Mouse (Mus musculus): ENCODE data around the gene Rpp30.

Gene Rpp30

GRCm38 (mm10) chr19:36083262-36084225, at the start of gene Rpp30:
Gene Rpp30 (plus strand): TSS chr19:36083716.
- in situ Hi-C loops (cut with MboI; ENCODE audit: low sequenced_read_pairs), result no loop called here

GRCm38 (mm10) chr19:36046046-36046445, 37.5 kb upstream of the Rpp30 start:
- in situ Hi-C loops (cut with MboI; ENCODE audit: low sequenced_read_pairs), result no loop called here

- in situ Hi-C loops (cut with MboI; ENCODE audit: low sequenced_read_pairs), result no loop called here
Measured at GRCm38 (mm10) chr19:36056502-36057221, 26.9 kb upstream of the Rpp30 start.

- in situ Hi-C loops (cut with MboI; ENCODE audit: low sequenced_read_pairs), result no loop called here
Measured at GRCm38 (mm10) chr19:36057231-36057811, 26.2 kb upstream of the Rpp30 start, which contains the start of gene Htr7. Gene Htr7 (minus strand): TSS chr19:36057507.

GRCm38 (mm10) chr19:36062801-36063529, 20.6 kb upstream of the Rpp30 start:
- in situ Hi-C loops (cut with MboI; ENCODE audit: low sequenced_read_pairs), result no loop called here

GRCm38 (mm10) chr19:36082606-36083261, 782 bp upstream of the Rpp30 start:
- in situ Hi-C loops (cut with MboI; ENCODE audit: low sequenced_read_pairs), result no loop called here

GRCm38 (mm10) chr19:36090781-36091180, 7.3 kb downstream of the Rpp30 start:
- in situ Hi-C loops (cut with MboI; ENCODE audit: low sequenced_read_pairs), result no loop called here

- in situ Hi-C loops (cut with MboI; ENCODE audit: low sequenced_read_pairs), result no loop called here
Measured at GRCm38 (mm10) chr19:36097194-36097593, 13.7 kb downstream of the Rpp30 start.

- in situ Hi-C loops (cut with MboI; ENCODE audit: low sequenced_read_pairs), result no loop called here
Measured at GRCm38 (mm10) chr19:36098265-36098664, 14.7 kb downstream of the Rpp30 start.

GRCm38 (mm10) chr19:36098916-36099315, 15.4 kb downstream of the Rpp30 start:
- in situ Hi-C loops (cut with MboI; ENCODE audit: low sequenced_read_pairs), result no loop called here

GRCm38 (mm10) chr19:36103909-36104308, 20.4 kb downstream of the Rpp30 start:
- in situ Hi-C loops (cut with MboI; ENCODE audit: low sequenced_read_pairs), result loop anchor here (25.0 kb wide), 1 partner anchor 333 kb away; no protein-coding TSS in a partner anchor

GRCm38 (mm10) chr19:36109318-36109944, 25.9 kb downstream of the Rpp30 start:
- in situ Hi-C loops (cut with MboI; ENCODE audit: low sequenced_read_pairs), result loop anchor here (25.0 kb wide), 1 partner anchor 328 kb away; no protein-coding TSS in a partner anchor

GRCm38 (mm10) chr19:36110465-36110864, 26.9 kb downstream of the Rpp30 start:
- in situ Hi-C loops (cut with MboI; ENCODE audit: low sequenced_read_pairs), result loop anchor here (25.0 kb wide), 1 partner anchor 327 kb away; no protein-coding TSS in a partner anchor

GRCm38 (mm10) chr19:36111054-36111895, 27.8 kb downstream of the Rpp30 start:
- in situ Hi-C loops (cut with MboI; ENCODE audit: low sequenced_read_pairs), result loop anchor here (25.0 kb wide), 1 partner anchor 326 kb away; no protein-coding TSS in a partner anchor

- in situ Hi-C loops (cut with MboI; ENCODE audit: low sequenced_read_pairs), result loop anchor here (25.0 kb wide), 1 partner anchor 325 kb away; no protein-coding TSS in a partner anchor
Measured at GRCm38 (mm10) chr19:36112007-36112406, 28.5 kb downstream of the Rpp30 start.

- in situ Hi-C loops (cut with MboI; ENCODE audit: low sequenced_read_pairs), result loop anchor here (25.0 kb wide), 1 partner anchor 321 kb away; no protein-coding TSS in a partner anchor
Measured at GRCm38 (mm10) chr19:36116185-36116584, 32.7 kb downstream of the Rpp30 start.

- in situ Hi-C loops (cut with MboI; ENCODE audit: low sequenced_read_pairs), result loop anchor here (25.0 kb wide), 1 partner anchor 318 kb away; no protein-coding TSS in a partner anchor
Measured at GRCm38 (mm10) chr19:36119219-36119618, 35.7 kb downstream of the Rpp30 start.

Data from CH12F3 (cell line).